Mouse (Mus musculus) ovary, adult 18-20 months (tissue): ENCODE results near the gene BC055324.
A peak's percentile ranks its signal among the peaks of the same experiment; 100 is the strongest.
"Not testable (repeated sequence)": the region's sequence is repeated elsewhere in the genome, so short reads cannot be mapped to it uniquely, and the experiment has no call there.

ENCODE experiments used
- DNase-seq: peaks from one replicate; pipeline ENCODE4 v3.0.0; 2022; ENCODE audit warnings: low spot score, mixed read lengths

The BC055324 gene

DNA sequence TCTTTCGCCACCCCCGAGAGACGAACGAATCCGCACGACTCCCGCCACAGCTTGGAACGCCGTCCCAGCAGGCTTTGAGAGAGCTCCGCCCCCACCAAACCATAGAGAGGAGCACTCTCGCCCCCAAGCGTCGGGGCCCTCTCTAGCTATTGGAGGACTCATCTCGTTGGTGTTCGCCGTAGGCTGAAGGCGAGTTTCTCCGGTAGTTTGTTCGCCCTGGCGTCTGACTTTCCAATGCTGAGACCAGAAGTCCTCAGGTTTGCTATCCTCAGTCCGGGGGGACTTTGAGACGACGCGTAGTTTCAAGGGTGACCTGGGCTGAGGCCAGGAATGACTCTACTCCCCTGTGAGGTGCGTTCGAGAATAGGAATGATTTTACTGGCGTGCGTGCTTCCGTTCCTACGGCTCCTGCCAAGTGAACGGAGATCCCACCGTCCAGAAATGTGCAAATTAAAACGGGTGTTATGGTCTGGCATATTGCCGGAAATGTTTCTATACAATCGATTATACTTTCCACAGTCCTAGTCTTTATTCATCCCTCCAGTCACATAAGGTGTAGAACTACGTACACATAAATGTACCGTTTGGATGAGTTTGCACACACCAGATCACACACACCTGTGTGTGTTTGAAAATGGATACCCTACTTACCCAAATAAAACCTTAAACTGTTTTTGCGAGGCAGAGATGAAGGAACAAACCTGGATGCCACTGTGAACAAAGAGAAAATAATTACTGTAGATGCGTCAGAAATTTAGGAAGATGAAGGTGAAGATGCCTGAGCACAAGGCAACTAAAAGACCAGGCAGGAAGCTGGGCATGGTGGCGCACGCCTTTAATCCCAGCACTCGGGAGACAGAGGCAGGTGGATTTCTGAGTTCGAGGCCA, at the start of gene BC055324, which contains the start of gene Mettl18:
Gene BC055324, minus strand, starts transcription at position 76 of the 888 bp plus-strand sequence.
Gene Mettl18, plus strand, starts transcription at position 169 of the 888 bp plus-strand sequence.
- peak; percentile 76 for DNase-seq

DNA sequence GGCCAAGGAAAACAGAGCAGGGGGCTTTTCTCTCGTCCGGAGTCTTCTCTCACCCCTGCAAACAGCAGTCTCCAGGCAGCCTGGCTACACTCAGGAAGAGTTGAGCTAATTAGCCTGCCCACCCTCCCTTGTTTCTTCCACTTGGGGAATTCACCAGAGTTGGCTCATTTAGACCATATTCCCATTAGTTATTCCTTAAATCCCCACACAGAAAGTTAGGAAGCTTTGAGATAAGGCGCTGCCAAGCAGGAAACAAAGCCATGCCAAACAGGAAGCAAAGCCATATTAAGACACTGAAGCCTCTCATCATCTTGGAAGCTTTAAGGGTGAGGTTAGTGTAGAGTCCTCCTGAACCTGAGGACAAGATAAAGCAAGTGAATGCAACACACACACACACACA, 49.0 kb upstream of the BC055324 start:
- no peak for DNase-seq

DNA sequence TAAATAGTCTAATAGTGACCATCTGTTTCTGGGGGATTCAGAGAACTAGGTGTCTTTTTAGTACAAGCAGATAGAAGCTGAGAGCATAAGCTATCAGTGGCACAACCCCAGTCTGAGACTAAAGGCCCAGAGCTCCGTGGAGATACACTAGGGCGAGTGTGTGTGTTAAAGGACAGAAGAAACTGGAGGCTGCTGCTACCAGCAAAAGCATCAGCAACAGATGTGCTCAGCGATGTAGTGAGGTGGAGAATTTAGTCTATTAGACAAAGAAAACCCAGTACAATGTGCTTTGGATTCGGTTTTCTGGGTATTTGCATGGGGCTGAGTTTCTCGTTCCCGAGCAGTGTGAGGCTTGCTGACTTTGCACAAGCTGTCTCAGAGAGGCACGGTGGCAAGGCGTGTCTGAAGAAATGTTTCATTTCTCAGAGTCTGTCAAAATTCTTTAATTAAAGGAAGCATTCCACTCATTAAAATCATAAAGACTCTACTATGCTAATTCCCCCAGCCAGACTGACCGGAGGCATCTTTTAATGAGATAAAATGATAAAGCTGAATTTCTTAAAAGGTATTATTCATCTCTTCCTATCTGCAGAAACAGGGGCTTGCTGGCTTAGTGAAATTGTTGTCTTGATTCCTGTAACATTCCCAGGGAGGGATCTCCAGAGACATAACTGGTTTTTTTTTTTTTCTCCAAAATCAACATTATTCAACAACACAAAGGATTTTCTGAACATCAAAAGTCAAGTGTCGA, 46.0 kb upstream of the BC055324 start:
- DNase-seq = no peak

DNA sequence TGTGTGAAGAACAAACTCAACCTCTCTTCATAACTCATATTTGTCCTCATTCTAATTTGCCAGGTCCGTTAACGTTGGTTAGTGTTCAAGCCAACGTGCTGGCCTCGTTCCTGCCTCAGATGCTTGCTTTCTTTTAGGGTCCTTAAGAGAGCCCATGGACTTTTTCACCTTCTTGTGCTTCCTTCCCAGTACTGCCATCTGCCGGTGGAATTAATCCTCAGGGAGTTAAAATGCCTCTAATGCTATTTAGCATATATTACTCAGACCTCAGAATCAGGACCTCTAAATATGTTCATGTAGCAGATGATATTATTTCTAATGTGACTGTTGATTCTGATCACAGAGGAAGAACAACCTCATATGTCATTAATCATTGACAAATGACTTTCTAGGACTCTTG, 32.8 kb upstream of the BC055324 start:
- DNase-seq = no peak

DNA sequence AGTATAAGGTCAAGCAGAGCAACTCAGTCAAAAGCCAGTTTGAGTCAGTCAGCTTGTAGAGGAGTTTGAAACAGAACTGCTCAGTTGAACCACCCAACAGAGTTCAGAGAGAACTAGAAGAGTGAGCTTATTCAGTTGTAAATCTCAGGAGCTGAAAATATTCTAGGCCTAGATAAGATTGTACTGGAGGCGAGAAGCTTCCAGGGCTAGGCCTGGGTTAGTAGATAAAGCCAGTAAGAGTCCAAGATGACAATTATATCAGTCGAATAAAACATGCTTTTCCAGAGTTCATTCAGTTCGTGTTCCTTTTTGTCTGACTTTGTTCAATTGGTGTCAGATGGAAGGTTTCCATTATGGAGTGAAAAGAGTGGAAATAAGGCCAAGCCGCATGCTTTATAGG, 31.1 kb upstream of the BC055324 start:
- DNase-seq = no peak

DNA sequence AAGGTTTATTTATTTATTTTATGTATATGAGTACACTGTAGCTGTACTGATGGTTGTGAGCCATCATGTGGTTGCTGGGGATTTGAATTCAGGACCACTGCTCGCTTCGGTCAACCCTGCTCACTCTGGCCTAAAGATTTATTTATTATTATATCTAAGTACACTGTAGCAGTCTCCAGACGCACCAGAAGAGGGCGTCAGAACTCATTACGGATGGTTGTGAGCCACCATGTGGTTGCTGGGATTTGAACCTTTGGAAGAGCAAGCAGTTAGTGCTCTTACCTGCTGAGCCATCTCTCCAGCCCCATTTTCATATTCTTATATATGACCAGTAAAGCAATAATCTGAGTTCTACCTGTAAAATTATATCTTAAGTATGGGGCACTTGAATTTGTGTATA, 27.5 kb upstream of the BC055324 start:
- DNase-seq = not testable (repeated sequence)

DNA sequence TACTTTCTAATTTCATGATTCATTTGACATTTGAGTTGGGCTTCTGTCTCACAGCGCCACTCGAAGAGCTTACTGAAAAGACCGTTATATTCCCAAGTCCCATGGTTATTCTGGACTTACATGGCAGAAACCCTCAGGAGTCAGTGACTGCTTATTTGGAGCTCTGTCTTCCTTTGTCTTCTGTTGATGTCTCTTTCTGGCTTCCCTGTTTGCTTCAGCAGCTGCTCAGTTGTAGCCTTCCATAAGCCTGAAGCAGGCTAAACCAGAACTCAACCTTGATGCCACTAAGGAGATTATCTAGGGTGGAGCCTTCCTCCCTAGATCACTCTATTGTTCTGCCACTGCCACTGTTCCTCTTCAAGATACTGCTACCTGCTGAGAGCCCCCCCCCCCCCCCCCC, 26.1 kb upstream of the BC055324 start:
- not testable (repeated sequence) for DNase-seq

DNA sequence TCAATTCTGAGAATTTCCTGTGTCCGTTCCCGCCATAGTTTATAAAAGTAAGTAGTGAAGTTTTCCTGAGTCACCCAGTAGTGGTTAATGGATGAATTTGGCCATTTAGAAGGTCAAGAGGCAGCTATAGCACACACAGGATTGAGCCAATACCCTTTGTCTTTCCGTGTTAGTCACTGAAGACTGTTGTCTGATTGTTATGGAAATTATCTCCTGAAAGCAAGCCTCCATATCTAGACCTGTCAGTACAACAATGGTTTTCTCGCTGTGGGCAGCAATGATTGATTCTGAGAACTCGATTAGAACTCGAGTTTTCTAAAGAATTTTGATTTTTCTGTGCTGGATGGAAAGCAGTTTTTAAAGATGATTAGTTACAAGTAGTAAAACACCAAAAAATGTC, 25.2 kb upstream of the BC055324 start:
- DNase-seq = no peak

DNA sequence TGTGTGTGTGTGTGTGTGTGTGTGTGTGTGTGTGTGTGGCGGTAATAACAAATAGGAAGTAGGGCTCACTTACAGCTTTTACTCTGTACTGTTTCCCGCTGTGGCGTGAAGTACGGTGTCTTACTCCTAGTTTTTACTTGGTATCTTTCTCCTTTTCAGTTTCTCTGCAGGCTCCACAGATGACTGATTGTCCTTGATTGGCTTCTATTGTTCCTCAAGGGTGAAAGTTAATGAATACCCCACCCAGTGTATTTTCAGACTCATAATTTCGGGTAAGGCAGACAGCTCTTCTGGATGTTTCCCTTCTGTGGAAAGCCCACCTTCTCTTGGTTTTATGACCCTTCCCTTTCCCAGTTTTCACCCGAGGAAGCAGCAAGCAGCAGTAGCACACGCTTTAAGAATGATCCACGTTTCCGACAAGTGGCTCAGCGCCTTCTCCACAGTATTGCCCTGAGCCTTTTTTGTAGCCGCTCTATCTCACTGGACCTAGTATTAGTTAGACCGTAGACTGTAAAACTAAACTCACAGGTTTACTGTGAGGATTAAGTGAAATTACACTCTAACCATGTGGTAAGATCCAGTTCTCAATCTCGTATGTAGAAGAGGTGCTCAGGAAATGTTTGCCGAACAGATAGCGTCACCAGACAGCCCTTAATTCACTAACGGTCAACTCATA, 23.8 kb upstream of the BC055324 start:
- no peak for DNase-seq

DNA sequence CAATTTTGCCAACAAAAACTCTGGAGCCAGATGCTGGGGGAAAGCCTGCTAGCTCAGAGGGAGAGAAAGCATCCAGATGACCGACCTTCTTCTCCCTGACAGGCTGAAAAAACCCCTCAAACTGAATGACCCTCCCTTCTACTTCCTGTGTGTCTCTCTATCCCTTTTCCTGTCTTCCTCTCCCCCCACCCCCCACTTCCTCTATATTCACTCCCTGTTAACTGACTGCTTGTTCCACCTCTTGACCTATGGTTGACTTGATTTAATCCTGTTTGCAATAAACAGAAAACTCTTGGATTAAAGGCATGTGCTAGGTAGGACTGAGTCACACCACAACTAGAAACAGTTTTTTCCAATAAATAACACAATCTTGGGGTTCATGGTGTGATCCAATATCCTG, 20.0 kb upstream of the BC055324 start:
- no peak for DNase-seq

DNA sequence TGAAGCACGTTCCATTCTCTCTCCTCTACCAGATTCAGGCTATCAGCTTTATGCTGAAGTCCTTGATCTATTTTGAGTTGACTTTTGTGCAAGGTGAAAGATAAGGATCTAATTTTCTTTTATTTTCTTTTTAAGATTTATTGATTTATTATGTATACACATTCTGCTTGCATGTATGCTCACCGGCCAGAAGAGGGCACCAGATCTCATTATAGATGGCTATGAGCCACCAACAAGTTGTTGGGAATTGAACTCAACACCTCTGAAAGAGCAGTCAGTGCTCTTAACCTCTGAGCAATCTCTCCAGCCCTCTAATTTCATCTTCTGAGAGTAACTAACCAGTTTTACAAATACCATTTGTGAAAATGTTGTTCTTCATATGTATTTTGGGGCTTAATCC, 14.6 kb upstream of the BC055324 start:
- DNase-seq = no peak

DNA sequence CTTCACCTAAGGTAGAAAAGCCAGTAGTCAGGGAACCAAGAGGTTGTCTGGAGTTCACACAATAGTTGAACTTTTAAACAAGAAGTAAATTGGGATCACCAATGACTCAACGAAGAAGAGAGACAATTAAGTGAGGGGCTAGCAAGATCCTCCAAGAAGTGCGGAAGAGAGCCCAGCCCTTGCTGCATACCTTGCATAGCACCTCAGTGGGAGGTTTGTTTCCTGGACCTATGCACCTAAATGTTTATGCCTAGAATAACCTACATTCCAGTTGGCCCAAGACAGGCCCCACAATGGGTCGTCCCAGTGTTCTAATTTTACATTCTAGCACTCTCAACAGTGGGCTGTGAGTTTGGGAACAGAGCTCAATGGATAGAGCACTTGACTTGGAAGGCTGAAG, 9.7 kb upstream of the BC055324 start:
- no peak for DNase-seq

DNA sequence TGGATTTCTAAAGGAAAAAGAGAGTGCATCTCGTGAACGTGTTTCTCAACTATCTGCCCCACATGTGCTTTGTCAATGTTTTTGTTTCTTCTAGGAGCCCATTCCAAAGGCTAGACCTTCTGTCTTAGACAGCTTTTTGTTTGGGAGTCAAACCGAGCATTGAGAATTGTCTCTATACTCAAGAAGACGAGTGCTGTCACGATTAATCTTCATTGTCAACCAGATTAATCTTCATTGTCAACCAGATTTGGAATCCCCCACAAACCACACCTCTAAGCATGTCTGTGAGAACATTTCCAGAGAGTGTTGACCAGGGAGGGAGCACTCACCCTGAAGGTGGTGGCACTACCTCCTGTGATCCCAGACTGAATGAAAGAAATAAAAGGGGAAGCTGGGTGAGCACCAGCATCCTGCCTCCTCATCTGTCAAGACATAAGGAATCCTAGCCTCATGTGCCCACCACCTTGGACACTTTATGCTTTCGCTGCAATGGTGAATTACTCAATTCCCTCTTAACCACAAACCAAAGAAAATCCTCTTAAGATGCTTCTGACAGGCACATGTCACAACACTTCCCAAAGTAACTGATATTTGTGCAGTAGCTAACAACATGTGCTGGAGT, 7.3 kb upstream of the BC055324 start:
- no peak for DNase-seq

DNA sequence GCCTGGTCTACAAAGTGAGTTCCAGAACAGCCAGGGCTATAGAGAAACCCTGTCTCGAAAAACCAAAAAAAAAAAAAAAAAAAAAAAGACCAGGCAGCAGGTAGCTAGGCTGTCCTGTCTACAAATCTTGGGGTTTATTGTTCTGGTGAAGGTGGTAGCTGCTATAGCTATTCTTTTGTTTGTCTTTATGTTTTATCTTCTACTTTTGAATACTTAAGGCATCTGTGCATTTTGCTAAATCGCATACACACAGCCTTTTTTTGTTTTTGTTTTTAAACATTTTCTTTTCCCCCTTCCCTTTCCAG, 965 bp upstream of the BC055324 start:
- no peak for DNase-seq

DNA sequence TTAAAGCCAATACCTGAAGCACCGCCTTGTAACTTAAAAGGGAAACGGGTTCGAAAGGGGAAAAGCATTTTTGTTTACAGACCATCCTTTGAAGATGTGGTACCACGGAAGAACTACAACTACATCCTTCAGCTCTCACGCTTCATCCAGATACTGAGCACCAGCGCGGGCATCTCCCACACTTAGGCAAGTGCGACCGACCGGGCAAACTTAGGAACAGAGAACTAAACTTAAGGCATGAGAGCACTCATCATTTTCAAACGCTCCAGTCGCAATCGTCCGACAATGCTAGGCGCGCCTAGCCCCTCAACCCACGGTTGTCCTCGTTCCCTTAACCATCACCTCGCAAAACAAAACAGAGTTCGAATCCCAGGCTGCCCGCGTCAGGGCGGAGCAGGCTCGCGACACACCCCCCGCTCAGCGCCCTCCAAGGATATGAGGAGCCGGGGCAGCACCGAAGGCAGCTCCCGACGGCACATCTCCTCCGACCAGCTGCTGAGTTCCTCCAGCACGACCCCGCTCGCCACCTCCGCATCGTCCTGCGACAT, 349 bp downstream of the BC055324 start:
- DNase-seq = no peak

DNA sequence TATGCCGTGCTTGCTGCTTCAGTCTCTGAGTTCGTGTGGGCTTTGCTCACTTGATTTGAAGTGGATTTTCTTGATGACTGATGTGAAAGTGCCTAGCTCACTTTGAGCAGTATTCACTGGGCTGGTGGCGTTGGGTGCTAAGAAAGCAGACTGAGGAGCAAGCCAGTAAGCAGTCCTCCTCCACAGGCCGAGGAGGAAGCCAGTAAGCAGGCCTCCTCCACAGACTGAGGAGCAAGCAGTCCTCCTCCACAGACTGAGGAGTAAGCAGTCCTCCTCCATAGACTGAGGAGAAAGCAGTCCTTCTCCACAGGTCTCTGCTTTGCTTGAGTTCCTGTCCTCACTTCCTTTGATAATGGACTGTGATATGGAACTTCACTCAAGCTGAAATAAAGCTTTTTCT, 2.2 kb downstream of the BC055324 start:
- no peak for DNase-seq

DNA sequence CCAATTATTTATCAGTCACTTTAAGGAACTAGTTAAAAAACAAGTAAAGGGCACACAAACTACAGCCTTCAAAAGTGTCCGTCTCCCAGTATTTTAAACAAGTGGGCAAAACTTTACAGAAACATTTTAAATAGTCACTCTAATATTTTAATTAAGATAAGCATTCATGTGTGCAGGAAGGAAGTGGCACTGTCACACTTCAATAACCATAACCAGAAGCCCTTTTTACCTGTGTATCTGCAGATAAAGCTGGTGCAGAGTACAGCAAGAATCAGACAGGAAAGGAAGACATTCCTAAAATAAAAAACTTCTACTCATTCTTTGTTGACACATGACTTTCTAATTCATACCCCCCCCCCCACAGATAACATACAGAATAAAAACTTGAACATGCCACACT, 18.1 kb downstream of the BC055324 start:
- no peak for DNase-seq

DNA sequence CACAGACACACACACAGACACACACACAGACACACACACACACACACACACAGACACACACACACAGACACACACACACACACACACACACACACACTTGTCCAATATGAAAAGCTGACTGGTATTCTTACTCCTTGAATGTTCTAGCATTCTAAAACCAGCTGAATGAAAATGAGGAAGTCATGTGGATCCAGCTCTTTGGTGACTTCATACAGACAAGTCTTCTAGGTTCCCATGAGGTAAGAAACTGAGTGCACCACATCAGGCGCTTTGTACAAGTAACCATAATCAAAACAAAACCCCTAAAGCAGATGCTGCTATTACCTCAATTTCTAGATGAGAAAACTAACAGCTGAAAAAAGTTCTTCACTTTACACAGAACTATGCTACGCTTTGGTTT, 19.5 kb downstream of the BC055324 start:
- no peak for DNase-seq

DNA sequence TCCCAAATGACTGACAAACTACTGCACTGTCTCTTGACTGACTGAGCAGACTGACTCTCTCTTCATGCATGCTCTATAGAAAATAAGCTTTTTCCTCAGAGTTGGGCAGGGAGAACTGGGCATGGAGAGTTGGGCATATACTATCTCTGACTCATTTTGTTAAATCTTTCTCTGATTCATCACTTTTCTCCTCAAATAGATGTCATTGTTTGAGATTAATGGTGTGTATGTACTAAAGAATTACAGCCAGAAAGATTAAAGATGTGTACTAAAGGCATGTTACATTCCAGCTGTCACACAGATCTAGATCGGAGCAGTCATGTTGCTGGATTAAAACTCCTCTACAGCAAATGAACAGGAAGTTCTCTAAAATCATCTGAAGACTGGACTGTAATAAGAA, 20.1 kb downstream of the BC055324 start:
- no peak for DNase-seq

DNA sequence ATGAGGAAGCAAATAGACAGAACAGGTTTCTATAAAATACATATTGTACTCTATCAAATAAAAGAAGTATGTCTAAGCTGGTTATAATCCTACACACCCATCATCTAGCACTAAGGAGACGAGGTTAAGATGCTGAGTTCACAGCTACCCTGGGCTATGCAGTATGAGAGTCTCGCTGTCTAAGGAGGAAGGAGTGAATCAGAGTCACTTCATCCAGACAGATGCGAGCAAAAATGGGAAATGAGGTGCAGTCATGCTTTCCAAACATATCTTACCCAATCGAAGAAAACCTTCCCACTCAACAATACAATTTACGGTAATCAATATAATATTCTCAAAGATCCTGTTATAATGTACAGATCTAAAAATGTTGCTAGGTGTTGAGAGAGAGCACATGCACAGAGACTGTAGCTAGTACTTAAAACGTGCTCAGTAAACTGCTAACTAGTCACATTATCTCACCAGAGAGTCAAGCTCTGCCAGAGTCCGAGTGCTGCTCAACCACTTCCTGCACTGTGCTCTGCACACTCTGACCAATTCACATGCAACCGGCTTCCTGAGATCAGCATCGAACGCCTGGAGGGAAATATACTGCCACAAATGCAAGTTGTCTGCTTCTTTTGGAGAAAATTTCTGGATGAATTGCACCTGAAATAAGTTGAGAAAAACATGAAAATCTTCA, 30.4 kb downstream of the BC055324 start:
- DNase-seq = no peak

DNA sequence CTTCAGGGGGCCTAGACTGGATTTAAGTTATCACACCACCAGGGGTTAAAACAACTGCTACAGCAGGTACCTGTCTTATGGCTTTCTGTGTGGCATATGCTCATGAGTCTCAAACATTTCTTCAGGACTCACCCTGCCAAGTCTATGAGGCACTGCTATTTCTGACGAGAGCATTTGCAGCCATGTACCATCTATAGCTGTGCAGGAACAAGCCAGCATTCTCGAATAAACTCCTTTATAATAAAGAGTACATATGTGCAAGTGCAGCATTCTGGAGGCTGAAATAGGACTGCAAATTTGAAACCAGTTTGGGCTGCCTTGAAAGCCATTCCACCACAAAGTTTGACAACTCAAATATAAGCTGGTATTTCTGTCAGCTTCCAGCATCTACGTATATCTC, 36.6 kb downstream of the BC055324 start:
- DNase-seq = no peak

DNA sequence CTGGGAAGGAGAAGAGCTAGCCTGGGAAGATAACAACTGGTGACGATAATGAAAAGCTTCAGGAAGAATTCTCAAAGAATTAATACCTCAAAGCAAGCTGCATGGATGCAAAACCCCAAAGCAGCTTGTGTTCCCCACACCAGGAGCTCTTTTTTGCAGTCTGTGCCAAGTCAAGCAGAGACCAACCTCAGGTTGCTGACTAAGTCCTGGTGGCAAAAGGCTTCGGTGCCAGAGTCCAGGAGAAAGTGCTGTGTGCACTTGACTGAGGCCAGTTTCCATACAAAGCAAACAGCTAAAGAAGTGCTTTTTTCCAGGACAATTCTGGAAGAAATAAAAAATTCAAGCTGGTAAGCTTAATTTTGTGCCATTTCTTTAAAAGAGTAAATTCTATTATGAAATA, 41.2 kb downstream of the BC055324 start:
- no peak for DNase-seq
